Mouse (Mus musculus) myocyte (in vitro differentiated cells): ENCODE results near the gene Aldh3b1. TPM values are rescaled to one million over a fixed set of nuclear protein-coding genes. Genes with fewer than 3 reads are reported as not detected.
A peak's percentile ranks its signal among the peaks of the same experiment; 100 is the strongest.
"Not testable (repeated sequence)": the region's sequence is repeated elsewhere in the genome, so short reads cannot be mapped to it uniquely, and the experiment has no call there.

Source experiments
- H3K27me3 ChIP-seq: one replicate; pipeline ENCODE4 v1.6.1; 2011; ENCODE audit not compliant: control insufficient read depth, insufficient read depth, insufficient read length
- H3K36me3 ChIP-seq: one replicate; pipeline ENCODE4 v1.6.1; 2011; ENCODE audit not compliant: control insufficient read depth, insufficient read depth
- H3K4me2 ChIP-seq: one replicate; pipeline ENCODE4 v1.6.1; 2011; ENCODE audit warnings: low read depth, control low read depth
- H3K4me3 ChIP-seq: one replicate; pipeline ENCODE4 v1.5.1; 2011; ENCODE audit warnings: mild to moderate bottlenecking, control low read depth, moderate library complexity
- H3K79me2 ChIP-seq: one replicate; pipeline ENCODE4 v1.6.1; 2011; ENCODE audit not compliant: control insufficient read depth, insufficient read depth
- H3ac ChIP-seq: one replicate; pipeline ENCODE4 v1.6.1; 2011; ENCODE audit not compliant: control insufficient read depth, insufficient read length
- CEBPB ChIP-seq: IDR thresholded peaks from 2 replicates; pipeline ENCODE4 v1.6.1; 2011; ENCODE audit warnings: mild to moderate bottlenecking, moderate library complexity; ENCODE audit not compliant: poor library complexity, insufficient read depth, severe bottlenecking
- E2F4 ChIP-seq: IDR thresholded peaks from one replicate; pipeline ENCODE4 v1.6.1; 2011; ENCODE audit warnings: mild to moderate bottlenecking, control low read depth, moderate library complexity; ENCODE audit not compliant: insufficient read depth
- MAX ChIP-seq: IDR thresholded peaks from one replicate; pipeline ENCODE4 v1.6.1; 2011; ENCODE audit warnings: low read depth, mild to moderate bottlenecking, control low read depth
- MYOD1 ChIP-seq, 3 experiments: IDR thresholded peaks; one replicate each; pipeline ENCODE4 v1.6.1; 2011; ENCODE audit warnings: control low read depth in 2 of 3, low read depth in 2 of 3, mild to moderate bottlenecking in 2 of 3, moderate library complexity in 1 of 3; ENCODE audit not compliant: insufficient read length in 2 of 3, control insufficient read depth in 1 of 3
- MYOG ChIP-seq, 3 experiments: IDR thresholded peaks; one replicate each; pipeline ENCODE4 v1.6.1; 2011; ENCODE audit warnings: control low read depth in 2 of 3, low read depth in 2 of 3, mild to moderate bottlenecking in 2 of 3; ENCODE audit not compliant: insufficient read length in 2 of 3, control insufficient read depth in 1 of 3, insufficient read depth in 1 of 3
- POLR2A ChIP-seq: IDR thresholded peaks from one replicate; pipeline ENCODE4 v1.6.1; 2011; ENCODE audit warnings: low read depth, mild to moderate bottlenecking, control low read depth, moderate library complexity; ENCODE audit not compliant: insufficient read length
- POLR2AphosphoS2 ChIP-seq: IDR thresholded peaks from one replicate; pipeline ENCODE4 v1.6.1; 2011; ENCODE audit warnings: low read depth, control low read depth; ENCODE audit not compliant: insufficient read length
- REST ChIP-seq: IDR thresholded peaks from one replicate; pipeline ENCODE4 v1.6.1; 2011; ENCODE audit warnings: mild to moderate bottlenecking, control low read depth, moderate library complexity; ENCODE audit not compliant: insufficient read depth, insufficient read length
- SRF ChIP-seq: IDR thresholded peaks from one replicate; pipeline ENCODE4 v1.6.1; 2011; ENCODE audit warnings: low read depth; ENCODE audit not compliant: control insufficient read depth, insufficient read length
- TCF12 ChIP-seq: IDR thresholded peaks from one replicate; pipeline ENCODE4 v1.6.1; 2011; ENCODE audit warnings: mild to moderate bottlenecking, control low read depth; ENCODE audit not compliant: poor library complexity, insufficient read depth, severe bottlenecking
- TCF3 ChIP-seq: IDR thresholded peaks from one replicate; pipeline ENCODE4 v1.6.1; 2011; ENCODE audit warnings: low read depth, control low read depth; ENCODE audit not compliant: insufficient read length
- USF1 ChIP-seq: IDR thresholded peaks from one replicate; pipeline ENCODE4 v1.6.1; 2011; ENCODE audit warnings: low read depth, mild to moderate bottlenecking, control low read depth, moderate library complexity
- polyA plus RNA-seq: library from polyadenylated mRNA; unstranded; fragments of >200 nt; fragmentation: generic; extraction: Trizol; gene quantifications from one replicate; pipeline ENCODE4 v1.2.1, GENCODE M21; 2012; ENCODE audit warnings: missing spikeins

Gene Aldh3b1
- polyA plus RNA-seq, 1 experiment = 51.8 TPM

DNA sequence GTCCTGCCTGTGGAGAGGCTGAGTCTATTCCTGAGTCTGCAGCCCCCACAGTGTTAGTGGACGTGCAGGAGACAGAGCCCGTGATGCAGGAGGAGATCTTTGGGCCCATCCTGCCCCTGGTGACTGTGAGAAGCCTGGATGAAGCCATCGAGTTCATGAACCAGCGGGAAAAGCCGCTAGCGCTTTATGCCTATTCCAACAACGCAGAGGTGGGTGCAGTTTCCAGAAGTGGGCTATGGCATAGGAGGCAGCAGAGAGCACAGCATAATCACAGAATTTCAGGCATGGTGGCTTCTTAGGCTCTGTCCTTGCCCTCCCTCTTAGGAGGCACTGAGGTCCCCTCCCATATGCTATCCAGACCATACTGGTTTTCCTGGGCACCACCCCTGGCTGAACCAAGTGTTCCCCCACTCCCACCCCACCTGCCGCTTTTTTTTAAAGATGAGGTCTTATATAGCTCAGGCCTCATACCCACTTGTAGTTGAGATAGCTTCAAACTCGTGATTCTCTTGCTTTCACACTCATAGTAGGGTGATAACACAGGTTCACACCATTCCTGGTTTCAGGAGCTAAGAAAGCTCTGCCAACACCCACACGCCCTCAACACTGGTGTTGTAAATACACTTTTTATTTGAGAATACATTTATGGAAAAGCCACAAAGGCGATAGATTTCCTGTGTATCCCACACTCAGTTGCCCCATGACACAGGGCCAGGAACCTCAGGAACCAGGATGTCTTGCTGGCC is 36.9 kb upstream of the Aldh3b1 start:
- Histone ChIP-seq H3K4me3 (no peak overlapping the region), H3K27me3 (peaks cover 18% of the 10 kb centered on the region), H3K4me2 (no peak overlapping the region), H3K36me3 (no peaks in the 10 kb centered on the region), H3ac (no peak overlapping the region), H3K79me2 (no peaks in the 10 kb centered on the region)
- TF ChIP-seq MYOD1 (IDR thresholded peaks at IDR 0.05; ENCODE audit: control insufficient read depth in 1 of 3, insufficient read length in 2 of 3, low read depth in 2 of 3) = no peak

DNA sequence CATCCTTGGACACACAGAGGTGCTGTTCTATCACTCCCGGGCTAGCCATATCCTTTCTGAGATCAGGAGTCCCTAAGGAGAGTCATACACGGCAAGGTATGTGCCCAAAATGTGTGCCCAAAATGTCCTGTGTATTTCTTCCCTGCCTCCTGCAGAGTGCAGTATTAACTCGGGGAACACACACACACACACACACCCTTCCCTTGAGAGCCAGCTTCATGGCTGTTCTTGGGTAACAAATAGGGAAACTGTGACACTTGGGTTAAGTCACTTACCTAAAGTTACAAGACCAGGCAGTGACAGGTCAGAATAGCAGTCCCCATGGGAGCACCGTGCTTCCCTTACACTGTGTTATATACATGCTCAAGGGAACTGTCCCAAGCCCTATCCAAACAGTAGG is 34.4 kb upstream of the Aldh3b1 start:
- no peak overlapping the region for H3K4me3 ChIP-seq
- H3K27me3 ChIP-seq = peaks cover 5% of the 10 kb centered on the region

DNA sequence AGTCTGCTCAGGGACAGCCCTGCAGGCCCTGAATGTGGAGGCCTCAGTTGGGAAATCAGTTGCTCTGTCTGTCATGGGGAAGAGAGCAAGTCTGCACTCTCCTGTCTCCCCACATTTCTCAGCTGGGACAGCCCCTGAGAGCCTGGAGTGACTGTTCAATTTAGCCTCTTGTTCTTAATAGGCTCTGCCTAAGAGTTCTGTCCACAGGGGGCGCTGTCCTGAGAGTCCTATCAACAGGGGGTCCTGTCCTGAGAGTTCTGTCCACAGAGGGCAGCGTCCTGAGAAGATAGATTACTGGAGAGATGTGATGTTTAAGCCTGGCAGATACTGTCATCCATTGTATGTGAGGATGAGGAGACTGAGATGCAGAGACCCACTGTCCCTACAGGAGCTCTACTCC is 32.9 kb upstream of the Aldh3b1 start:
- Histone ChIP-seq H3K4me3 (no peak overlapping the region), H3ac (no peak overlapping the region), H3K4me2 (no peak overlapping the region), H3K79me2 (no peaks in the 10 kb centered on the region), H3K27me3 (peaks cover 5% of the 10 kb centered on the region), H3K36me3 (no peaks in the 10 kb centered on the region)
- TF ChIP-seq E2F4 = no peak
- TF ChIP-seq POLR2A = no peak
- no peak for TF ChIP-seq CEBPB
- no peak for TF ChIP-seq MYOG (IDR thresholded peaks at IDR 0.05; ENCODE audit: control insufficient read depth in 1 of 3, insufficient read depth in 1 of 3, insufficient read length in 2 of 3, low read depth in 2 of 3)
- no peak for TF ChIP-seq TCF12
- no peak for TF ChIP-seq SRF
- TF ChIP-seq USF1 = no peak
- no peak for TF ChIP-seq MYOD1 (IDR thresholded peaks at IDR 0.05; ENCODE audit: control insufficient read depth in 1 of 3, insufficient read length in 2 of 3, low read depth in 2 of 3)
- TF ChIP-seq REST = no peak

More for the DNA sequence above, 34.4 kb upstream of the Aldh3b1 start:
- H3ac ChIP-seq = no peak overlapping the region
- H3K36me3 ChIP-seq = no peaks in the 10 kb centered on the region
- no peaks in the 10 kb centered on the region for H3K79me2 ChIP-seq
- TF ChIP-seq TCF12 (no peak), E2F4 (no peak), TCF3 (no peak), REST (no peak), POLR2A (no peak), SRF (no peak), POLR2AphosphoS2 (no peak), MAX (no peak)
- no peak overlapping the region for H3K4me2 ChIP-seq

DNA sequence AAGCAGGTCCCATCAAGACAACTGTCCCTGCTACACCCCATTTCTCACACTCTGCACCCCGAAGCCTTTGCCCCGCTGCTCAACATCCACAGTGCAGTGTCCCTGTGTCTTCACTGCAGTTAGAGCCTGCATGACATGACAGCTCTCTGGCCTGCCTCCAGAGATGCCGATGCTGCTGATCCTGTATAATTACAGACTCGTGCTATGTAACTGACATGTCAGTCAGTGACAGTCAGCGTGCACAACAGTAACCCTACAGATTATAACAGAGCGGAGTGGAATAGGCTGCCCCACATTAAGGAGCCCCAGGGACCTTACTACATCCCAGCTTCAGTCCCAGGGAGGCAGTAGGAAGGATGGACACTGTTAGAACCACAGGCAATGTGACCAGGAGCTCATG is 32.2 kb upstream of the Aldh3b1 start:
- not testable (repeated sequence) for H3K79me2 ChIP-seq, H3ac ChIP-seq, H3K36me3 ChIP-seq, H3K4me2 ChIP-seq, H3K4me3 ChIP-seq, H3K27me3 ChIP-seq

DNA sequence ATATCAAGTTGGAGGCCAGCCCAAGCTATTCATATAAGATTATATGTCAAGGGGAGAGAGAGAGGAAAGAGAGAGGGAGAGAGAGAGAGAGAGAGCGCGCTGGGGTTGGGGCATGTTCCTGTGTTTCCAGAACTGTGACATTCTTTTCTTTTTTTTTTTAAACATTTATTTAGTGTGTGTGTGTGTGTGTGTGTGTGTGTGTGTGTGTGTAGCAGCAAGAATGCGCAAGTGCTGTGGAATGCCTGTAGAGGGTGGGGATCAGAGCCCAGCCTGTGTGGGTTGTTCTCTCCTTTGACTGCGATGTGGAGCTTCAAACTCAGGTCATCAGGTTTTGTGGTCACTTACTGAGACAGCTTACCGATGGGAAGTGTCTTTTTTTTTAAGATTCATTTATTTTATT is 30.6 kb upstream of the Aldh3b1 start:
- H3K4me2 ChIP-seq = no peak overlapping the region
- no peaks in the 10 kb centered on the region for H3K79me2 ChIP-seq
- no peak for TF ChIP-seq USF1
- TF ChIP-seq TCF12 = no peak
- TF ChIP-seq TCF3 = no peak
- TF ChIP-seq MYOG (IDR thresholded peaks at IDR 0.05; ENCODE audit: control insufficient read depth in 1 of 3, insufficient read depth in 1 of 3, insufficient read length in 2 of 3, low read depth in 2 of 3) = no peak
- no peak for TF ChIP-seq MAX
- H3K36me3 ChIP-seq = no peaks in the 10 kb centered on the region
- H3K4me3 ChIP-seq = no peak overlapping the region
- no peak overlapping the region for H3ac ChIP-seq
- H3K27me3 ChIP-seq = no peaks in the 10 kb centered on the region

DNA sequence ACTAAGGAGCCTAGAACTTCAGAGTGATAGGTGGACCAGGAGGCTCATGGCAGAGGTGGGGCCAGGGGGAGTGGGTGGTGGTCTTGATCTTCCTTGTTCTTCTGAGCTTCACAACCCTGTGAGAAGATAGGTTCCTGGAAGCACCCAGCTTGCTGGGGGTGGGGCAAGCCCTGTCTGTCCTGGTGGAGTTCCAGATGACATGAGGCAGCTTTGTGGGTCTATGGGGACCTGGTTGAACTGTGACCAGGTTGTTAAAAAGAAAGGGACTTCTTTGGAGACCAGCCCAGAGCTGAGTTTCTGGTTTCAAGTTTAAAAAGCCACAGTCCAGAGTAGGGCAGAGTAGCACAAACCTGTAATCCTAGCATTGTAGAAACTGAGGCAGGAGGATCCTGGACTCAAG is 29.4 kb upstream of the Aldh3b1 start:
- H3K27me3 ChIP-seq = no peaks in the 10 kb centered on the region
- no peaks in the 10 kb centered on the region for H3K79me2 ChIP-seq
- H3K36me3 ChIP-seq = no peaks in the 10 kb centered on the region
- peak overlapping the region; percentile 16 for H3K4me2 ChIP-seq
- H3K4me3 ChIP-seq = no peak overlapping the region
- no peak for TF ChIP-seq USF1
- no peak for TF ChIP-seq REST
- no peak for TF ChIP-seq MAX
- no peak for TF ChIP-seq TCF3
- TF ChIP-seq MYOG (IDR thresholded peaks at IDR 0.05; ENCODE audit: control insufficient read depth in 1 of 3, insufficient read depth in 1 of 3, insufficient read length in 2 of 3, low read depth in 2 of 3) = no peak
- TF ChIP-seq MYOD1 (IDR thresholded peaks at IDR 0.05; ENCODE audit: control insufficient read depth in 1 of 3, insufficient read length in 2 of 3, low read depth in 2 of 3) = no peak
- TF ChIP-seq E2F4 = no peak
- TF ChIP-seq POLR2AphosphoS2 = no peak
- no peak for TF ChIP-seq SRF
- no peak for TF ChIP-seq CEBPB
- TF ChIP-seq TCF12 = no peak
- H3ac ChIP-seq = no peak overlapping the region
